Mouse (Mus musculus) embryonic facial prominence, embryonic 13.5 days (tissue): ENCODE measurements at regions not wholly inside any gene's neighbourhood (a gene's known extent, or its start where the extent isn't known, plus 50 kb on each side); places are given as distances from the start of the nearest gene placed in this dataset.
A peak's percentile ranks its signal among the peaks of the same experiment; 100 is the strongest.

ENCODE experiments used
- ATAC-seq: fragments of 200-750 bp; cut with Nextera tagmentation; 2 replicates; pipeline ENCODE4 v1.8.0; 2017; ENCODE audit warnings: low read depth; ENCODE audit not compliant: insufficient number of reproducible peaks, insufficient read depth, low FRiP score, low TSS enrichment
- H3K27ac ChIP-seq: fragments of 300-500 bp; sonication (generic); 2 replicates; pipeline ENCODE4 v1.5.1; 2015; ENCODE audit warnings: moderate library complexity, mild to moderate bottlenecking, inconsistent platforms
- H3K27me3 ChIP-seq: fragments of 300-500 bp; sonication (generic); 2 replicates; pipeline ENCODE4 v1.6.1; 2015; ENCODE audit warnings: mild to moderate bottlenecking, inconsistent platforms
- H3K36me3 ChIP-seq: fragments of 300-500 bp; sonication (generic); 2 replicates; pipeline ENCODE4 v1.6.1; 2015; ENCODE audit warnings: mild to moderate bottlenecking, inconsistent platforms
- H3K4me1 ChIP-seq: fragments of 300-500 bp; sonication (generic); 2 replicates; pipeline ENCODE4 v1.6.1; 2015; ENCODE audit warnings: inconsistent platforms
- H3K4me2 ChIP-seq: fragments of 300-500 bp; sonication (generic); 2 replicates; pipeline ENCODE4 v1.6.1; 2015; ENCODE audit warnings: moderate library complexity, mild to moderate bottlenecking, inconsistent platforms
- H3K4me3 ChIP-seq: fragments of 300-500 bp; sonication (generic); 2 replicates; pipeline ENCODE4 v1.5.1; 2015; ENCODE audit warnings: mild to moderate bottlenecking, inconsistent platforms
- H3K9ac ChIP-seq: fragments of 300-500 bp; sonication (generic); 2 replicates; pipeline ENCODE4 v1.6.1; 2015; ENCODE audit warnings: mild to moderate bottlenecking, inconsistent platforms
- H3K9me3 ChIP-seq: fragments of 300-500 bp; sonication (generic); 2 replicates; pipeline ENCODE4 v1.6.1; 2016; ENCODE audit warnings: inconsistent platforms
- WGBS: fragments of 180-500 bp; shearing (Covaris S2); methylation state at CpG from one replicate; pipeline ENCODE4 v1.1.7; 2015; ENCODE audit warnings: mixed read lengths; 5-methylcytosine and 5-hydroxymethylcytosine counted together

DNA sequence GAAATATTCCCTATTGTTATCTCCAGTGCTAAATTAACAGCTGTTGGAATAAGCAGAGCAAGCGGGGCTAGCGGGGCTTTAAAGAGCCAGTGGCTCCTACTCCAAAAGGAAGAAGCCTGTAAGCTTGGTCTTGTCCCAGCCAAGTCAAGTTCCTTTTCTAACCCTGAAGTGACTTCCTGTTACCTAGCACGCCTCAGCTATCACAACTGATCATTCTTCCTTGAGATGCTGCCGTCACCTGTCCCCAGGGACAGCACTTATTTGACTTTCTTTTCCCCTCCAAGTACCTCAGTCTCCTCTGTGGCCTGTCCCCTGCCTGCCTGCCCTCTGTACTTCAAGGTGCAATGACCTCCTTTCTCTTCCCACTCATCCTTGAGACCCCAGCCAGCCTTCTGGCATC lies 57.4 kb upstream of the Cpeb4 start:
- H3K36me3 ChIP-seq: no peaks in the 10 kb centered on the region
- H3K9ac ChIP-seq: no peak overlapping the region
- no peak overlapping the region for H3K4me3 ChIP-seq
- no peak overlapping the region for H3K27ac ChIP-seq
- no peaks in the 10 kb centered on the region; the same call in 1 of the 2 replicates for H3K9me3 ChIP-seq
- 82% methylated on average over 4 of the region's 4 CpGs for WGBS
- no peaks in the 10 kb centered on the region for H3K27me3 ChIP-seq
- H3K4me2 ChIP-seq: no peak overlapping the region
- ATAC-seq: no peak
- H3K4me1 ChIP-seq: 0 out of 2 replicates have a peak, but pooled peaks cover 4% of the 10 kb centered on the region

DNA sequence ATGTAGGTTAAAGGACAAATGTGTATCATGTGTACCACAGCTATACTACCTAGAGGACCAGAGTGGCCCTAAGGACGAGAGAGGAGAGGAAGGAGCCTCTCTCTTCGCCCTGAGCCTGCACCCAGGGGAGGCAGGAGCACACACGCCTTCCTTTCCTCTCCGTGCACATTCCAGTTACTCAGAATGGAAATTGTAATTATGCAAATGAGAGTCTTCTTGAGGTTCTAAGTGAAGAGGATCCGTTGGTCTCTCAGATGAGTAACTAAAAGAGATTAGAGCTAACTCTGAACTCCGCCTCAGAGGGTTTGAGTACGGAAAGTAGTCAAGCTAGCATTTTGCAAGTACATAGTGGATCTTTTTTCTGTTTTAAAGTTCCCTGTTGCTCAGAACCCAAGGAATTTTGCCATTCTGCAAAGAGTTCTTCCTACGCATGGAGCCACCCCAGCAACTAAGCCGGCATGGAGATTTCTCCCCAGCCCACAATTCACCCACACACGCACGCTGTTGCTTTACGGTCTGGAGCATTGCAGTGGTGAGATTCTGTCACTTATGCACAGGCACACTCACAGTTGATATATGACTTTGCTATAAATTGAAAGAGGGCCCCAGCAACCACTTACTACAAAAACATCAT lies 56.0 kb upstream of the Cpeb4 start:
- Histone ChIP-seq H3K4me3 (no peak overlapping the region), H3K9me3 (no peaks in the 10 kb centered on the region; the same call in 1 of the 2 replicates), H3K36me3 (no peaks in the 10 kb centered on the region), H3K27ac (no peak overlapping the region), H3K9ac (no peak overlapping the region), H3K4me1 (no peaks in the 10 kb centered on the region), H3K27me3 (no peaks in the 10 kb centered on the region), H3K4me2 (no peak overlapping the region)
- 76% methylated on average over 12 of the region's 12 CpGs for WGBS
- no peak for ATAC-seq

DNA sequence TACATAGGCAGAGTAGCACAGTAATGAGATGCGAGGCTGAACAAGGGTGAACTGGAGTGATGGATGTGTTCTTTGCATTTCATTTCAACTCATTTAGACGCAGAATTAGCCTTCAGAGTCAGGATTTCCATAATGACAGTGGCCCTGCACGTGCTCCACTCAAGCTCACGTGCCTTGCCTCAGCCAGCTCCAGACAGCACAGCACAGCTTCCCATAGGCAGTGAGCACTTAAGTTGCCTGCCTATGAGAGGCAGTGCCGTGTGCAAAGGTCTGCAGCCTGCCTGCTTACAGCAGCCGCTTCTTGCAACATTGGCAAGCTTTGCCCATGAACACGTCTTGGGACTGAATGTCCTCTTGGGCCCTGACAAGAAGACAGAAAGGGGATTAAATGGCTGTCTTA lies 54.0 kb upstream of the Cpeb4 start:
- no peak overlapping the region for H3K9ac ChIP-seq
- no peak overlapping the region for H3K27ac ChIP-seq
- H3K4me2 ChIP-seq: no peak overlapping the region
- H3K4me1 ChIP-seq: no peaks in the 10 kb centered on the region
- no peaks in the 10 kb centered on the region for H3K9me3 ChIP-seq
- H3K4me3 ChIP-seq: no peak overlapping the region
- WGBS: 82% methylated on average over 7 of the region's 7 CpGs
- H3K36me3 ChIP-seq: no peaks in the 10 kb centered on the region
- no peak for ATAC-seq
- H3K27me3 ChIP-seq: no peaks in the 10 kb centered on the region

DNA sequence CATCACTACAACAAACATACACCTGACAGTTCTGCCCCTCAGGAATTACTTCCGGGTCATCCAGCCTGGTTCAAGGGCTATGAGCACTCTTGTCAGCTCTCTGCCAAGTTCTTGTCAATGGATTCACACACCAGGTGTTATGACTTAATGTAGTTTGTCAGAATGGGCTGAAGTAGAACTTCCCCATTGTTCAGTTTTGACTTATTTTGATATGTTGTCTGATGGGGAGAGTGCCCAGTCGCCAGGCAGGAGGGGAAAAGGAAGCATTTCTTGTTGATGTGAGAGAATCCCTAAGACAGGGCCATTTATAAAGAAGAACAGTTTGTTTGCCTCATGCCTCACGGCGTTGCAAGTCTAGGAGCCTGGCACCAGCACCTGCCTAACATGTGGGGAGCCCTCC lies 52.0 kb upstream of the Cpeb4 start:
- no peaks in the 10 kb centered on the region for H3K9me3 ChIP-seq

DNA sequence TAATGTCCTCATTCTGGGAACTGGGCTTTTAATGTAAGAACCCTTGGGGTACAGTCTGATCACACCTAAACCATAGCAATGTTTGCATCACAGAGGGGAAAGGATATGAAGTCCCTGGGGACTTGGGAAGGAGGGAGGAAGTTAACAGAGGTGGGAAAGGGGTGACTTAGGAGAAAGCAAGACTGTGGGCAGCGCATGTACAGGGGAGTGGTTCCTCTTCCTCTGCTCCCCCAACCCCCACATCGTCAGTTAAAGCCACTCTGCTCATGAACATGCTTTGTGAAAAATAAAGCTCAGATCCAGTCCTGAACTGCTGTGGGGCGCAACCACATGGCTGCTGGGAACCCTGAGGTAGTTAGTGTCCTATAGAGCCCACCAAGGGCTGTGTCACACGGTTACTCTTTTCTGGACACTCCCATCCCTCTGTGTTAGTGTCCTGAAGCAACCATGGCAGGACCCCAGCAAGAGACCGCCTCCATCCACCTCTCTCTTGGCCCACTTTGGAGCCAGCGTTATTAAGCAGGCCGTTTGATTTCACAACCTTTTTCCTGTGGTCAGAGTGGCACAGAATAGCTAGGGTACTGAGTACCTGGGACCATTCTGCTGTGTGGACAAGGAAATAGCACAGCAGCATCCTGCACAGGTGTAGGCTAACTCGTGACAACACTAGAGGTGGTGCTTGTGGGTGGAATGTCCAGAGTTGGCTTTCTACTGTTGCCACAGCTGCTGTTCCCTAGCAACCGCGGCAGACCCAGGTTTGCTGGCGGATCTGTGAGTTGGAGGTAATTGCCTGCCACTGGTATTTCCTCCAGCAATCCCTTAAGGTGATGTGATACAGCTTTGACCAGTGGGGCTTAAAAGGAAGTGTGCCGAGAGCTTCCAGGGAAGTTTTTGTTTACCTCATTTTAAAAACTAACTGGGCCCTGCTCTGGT lies 50.3 kb upstream of the Cpeb4 start:
- H3K4me2 ChIP-seq: no peak overlapping the region
- H3K9ac ChIP-seq: no peak overlapping the region
- no peak overlapping the region for H3K4me3 ChIP-seq
- H3K27me3 ChIP-seq: no peaks in the 10 kb centered on the region
- ATAC-seq: 0 out of 2 replicates have a peak, but pooled peaks have one; percentile 28
- H3K9me3 ChIP-seq: no peaks in the 10 kb centered on the region
- no peaks in the 10 kb centered on the region for H3K36me3 ChIP-seq
- WGBS: 48% methylated on average over 12 of the region's 12 CpGs
- H3K4me1 ChIP-seq: no peaks in the 10 kb centered on the region
- H3K27ac ChIP-seq: no peak overlapping the region

More for the DNA sequence above, 52.0 kb upstream of the Cpeb4 start:
- no peak overlapping the region for H3K9ac ChIP-seq
- H3K4me1 ChIP-seq: no peaks in the 10 kb centered on the region
- ATAC-seq: no peak
- H3K4me3 ChIP-seq: no peak overlapping the region
- WGBS: 84% methylated on average over 4 of the region's 4 CpGs
- no peaks in the 10 kb centered on the region for H3K36me3 ChIP-seq
- H3K27ac ChIP-seq: no peak overlapping the region
- no peaks in the 10 kb centered on the region for H3K27me3 ChIP-seq
- H3K4me2 ChIP-seq: no peak overlapping the region
